Mouse (Mus musculus): Measurements from ENCODE around the gene Tmem140. TPM values are rescaled to one million over a fixed set of nuclear protein-coding genes. Genes with fewer than 3 reads are reported as not detected.

Tmem140 gene
- 10 to 100 TPM; 21.8 to 22.6 TPM for polyA plus RNA-seq (2017; shearing (Covaris generic))

GRCm38 (mm10) chr6:34862791-34863403, at the start of gene Tmem140:
Gene Tmem140 (plus strand): TSS chr6:34863146.
- peak; percentile 88 for ATAC-seq

GRCm38 (mm10) chr6:34824406-34824805, 38.5 kb upstream of the Tmem140 start:
- ATAC-seq: no peak

- ATAC-seq: no peak
Observed at GRCm38 (mm10) chr6:34832352-34832751, 30.6 kb upstream of the Tmem140 start.

- no peak for ATAC-seq
Observed at GRCm38 (mm10) chr6:34861546-34862053, 1.3 kb upstream of the Tmem140 start.

GRCm38 (mm10) chr6:34862381-34862780, 565 bp upstream of the Tmem140 start:
- peak; percentile 69 for ATAC-seq

- no peak for ATAC-seq
Observed at GRCm38 (mm10) chr6:34863786-34864514, 1.0 kb downstream of the Tmem140 start.

GRCm38 (mm10) chr6:34865213-34865612, 2.3 kb downstream of the Tmem140 start:
- ATAC-seq: no peak

GRCm38 (mm10) chr6:34865711-34866593, 3.0 kb downstream of the Tmem140 start:
- ATAC-seq: no peak

GRCm38 (mm10) chr6:34866786-34867185, 3.8 kb downstream of the Tmem140 start:
- ATAC-seq: no peak

- no peak for ATAC-seq
Observed at GRCm38 (mm10) chr6:34867301-34867994, 4.5 kb downstream of the Tmem140 start.

- no peak for ATAC-seq
Observed at GRCm38 (mm10) chr6:34867995-34868350, 5.0 kb downstream of the Tmem140 start.

- ATAC-seq: peak; percentile 3
Observed at GRCm38 (mm10) chr6:34868507-34869217, 5.7 kb downstream of the Tmem140 start.

GRCm38 (mm10) chr6:34869225-34869915, 6.4 kb downstream of the Tmem140 start:
- peak; percentile 91 for ATAC-seq

GRCm38 (mm10) chr6:34870136-34870535, 7.2 kb downstream of the Tmem140 start:
- ATAC-seq: no peak

- ATAC-seq: no peak
Observed at GRCm38 (mm10) chr6:34870724-34871123, 7.8 kb downstream of the Tmem140 start.

GRCm38 (mm10) chr6:34871929-34872328, 9.0 kb downstream of the Tmem140 start:
- no peak for ATAC-seq

GRCm38 (mm10) chr6:34872871-34873270, 9.9 kb downstream of the Tmem140 start:
- ATAC-seq: no peak

GRCm38 (mm10) chr6:34874101-34874921, 11.4 kb downstream of the Tmem140 start:
- ATAC-seq: no peak

- peak; percentile 13 for ATAC-seq
Observed at GRCm38 (mm10) chr6:34875268-34875761, 12.4 kb downstream of the Tmem140 start.
